Mouse (Mus musculus) erythroid progenitor cell, adult 5-6 weeks (primary cell): ENCODE measurements around the gene Rassf9. TPM values are rescaled to one million over a fixed set of nuclear protein-coding genes. Genes with fewer than 3 reads are reported as not detected.

ENCODE experiments used
- ATAC-seq: replicated peaks from 2 replicates; pipeline ENCODE4 v1.8.0; 2016; ENCODE audit warnings: moderate number of reproducible peaks, mild to moderate bottlenecking, moderate TSS enrichment, inconsistent platforms; ENCODE audit not compliant: poor library complexity, low FRiP score, severe bottlenecking
- total RNA-seq, 2 experiments: library from RNA; stranded (forward) in 1 of 2; stranded (reverse) in 1 of 2; fragments of 150-400 nt in 1 of 2; fragments of 186-747, 209-891 nt in 1 of 2; gene quantifications; 2 replicates each; pipeline versions ENCODE4 v1.2.3 to v1.2.4; 2015 to 2017; ENCODE audit warnings: low replicate concordance in 2 of 2

The Rassf9 gene
- not detected in 2 replicates for total RNA-seq (2015; ENCODE audit: low replicate concordance)
- total RNA-seq (2017; ENCODE audit: low replicate concordance) = not detected in 2 replicates

DNA sequence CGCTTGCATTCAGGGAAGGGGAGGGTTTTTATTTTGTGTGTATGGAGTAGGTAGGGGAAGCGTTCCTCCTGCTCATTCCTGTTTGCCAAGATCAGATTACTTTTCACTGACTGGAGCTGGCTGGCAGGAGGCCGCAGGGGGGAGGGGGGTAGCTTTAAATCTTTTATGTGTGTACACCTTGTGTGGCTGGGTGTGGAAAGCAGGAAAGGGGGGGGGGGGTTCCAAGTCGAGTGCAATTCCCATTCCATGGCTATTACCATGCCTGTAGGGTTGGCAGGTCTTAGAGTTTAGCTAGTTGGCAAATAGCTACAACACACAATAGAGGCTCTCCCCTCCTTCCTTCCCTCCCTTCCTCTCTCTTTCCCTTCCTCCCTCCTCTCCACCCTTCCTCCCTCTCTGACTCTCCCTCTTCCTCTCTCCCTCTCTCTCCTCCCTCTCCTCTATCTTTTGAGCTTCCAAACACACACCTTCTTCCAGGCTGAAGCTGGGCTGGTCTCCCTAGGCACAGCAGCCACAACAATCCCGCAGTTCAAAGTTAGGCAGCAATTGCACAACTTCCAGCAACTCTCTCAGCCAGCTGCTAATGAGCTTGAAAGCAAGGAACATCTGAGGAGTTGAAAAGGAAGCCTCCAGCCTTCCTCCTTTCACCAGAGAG is at the start of gene Rassf9:
TSS of gene Rassf9 (plus strand) at position 416 of the 655 bp plus-strand sequence.
- no peak for ATAC-seq

DNA sequence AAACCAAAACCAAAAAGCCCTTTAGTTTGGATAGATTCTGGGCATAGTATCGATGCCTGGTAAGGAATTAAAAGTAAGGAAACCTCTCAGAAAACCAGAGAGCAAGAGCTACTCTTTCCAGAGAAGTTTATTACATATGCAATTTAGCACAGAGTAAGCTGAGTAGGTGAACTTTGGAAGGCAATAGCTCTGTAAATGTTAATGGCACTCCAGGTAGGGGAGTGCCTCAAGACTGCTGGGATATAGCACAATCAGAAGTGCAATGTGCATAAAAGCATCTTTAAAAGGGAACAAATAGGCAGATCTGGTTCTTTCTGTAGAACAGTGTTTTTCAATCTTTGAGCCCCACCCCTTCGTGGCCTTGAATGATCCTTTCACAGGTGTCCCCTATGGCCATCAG is 42.6 kb upstream of the Rassf9 start:
- ATAC-seq = no peak

DNA sequence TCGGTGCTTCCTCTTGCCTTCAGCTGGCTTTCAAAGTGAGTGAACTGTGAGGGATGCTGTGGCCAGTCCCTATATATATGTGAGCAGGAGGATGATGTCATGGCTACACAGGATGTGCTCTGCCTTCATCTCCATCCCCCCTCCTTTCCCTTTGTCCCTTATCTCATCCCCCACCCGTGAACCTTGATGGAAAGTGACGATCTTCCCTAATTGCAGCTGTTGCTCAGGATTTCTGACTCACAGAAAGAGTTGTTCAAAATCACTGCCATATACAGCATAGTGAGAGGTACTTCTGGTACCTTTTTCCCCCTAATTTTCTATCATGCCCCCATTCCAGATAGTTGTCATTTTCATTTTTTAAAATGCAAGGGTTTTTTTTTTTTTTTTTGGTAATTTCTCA is 21.6 kb upstream of the Rassf9 start, which contains the start of gene Nts:
TSS of gene Nts (minus strand) at position 101 of the 400 bp plus-strand sequence.
- ATAC-seq = no peak

DNA sequence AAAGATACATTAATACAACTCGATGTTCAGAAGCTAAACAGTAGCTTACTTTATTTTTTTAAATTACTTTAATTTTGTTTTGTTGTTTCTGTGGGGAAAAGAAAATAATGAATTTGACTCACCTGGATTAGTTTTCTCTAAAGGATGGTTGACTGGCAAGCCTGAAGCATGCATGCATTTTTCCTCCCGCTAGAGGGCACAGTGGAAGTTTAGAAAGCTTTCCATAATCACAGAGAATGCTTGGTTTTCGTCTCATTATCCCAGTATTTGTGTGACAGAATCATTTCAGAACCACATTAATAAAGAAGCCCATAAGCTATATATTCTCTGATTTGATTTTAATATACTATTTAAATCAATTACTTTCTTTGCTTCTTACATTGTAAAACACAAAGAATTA is 20.2 kb upstream of the Rassf9 start:
- ATAC-seq = no peak

DNA sequence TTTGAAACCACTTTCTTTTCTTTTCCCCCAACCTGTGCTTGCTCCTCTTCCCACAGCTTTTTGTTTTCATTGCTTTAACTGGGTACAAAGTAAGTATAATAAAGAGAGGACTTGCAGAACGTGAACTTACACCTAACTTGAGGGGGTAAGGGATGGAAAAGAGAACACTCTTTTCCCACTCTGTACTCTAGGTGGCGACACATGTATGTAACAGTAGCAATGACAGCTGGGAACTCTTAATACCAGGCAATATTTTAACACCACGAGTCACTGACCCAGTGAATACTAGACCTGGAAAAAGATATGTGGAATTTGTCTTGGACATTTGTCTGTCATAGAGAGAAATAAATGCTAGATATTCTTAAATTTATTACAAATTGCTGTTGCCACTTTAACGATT is 13.3 kb upstream of the Rassf9 start:
- ATAC-seq = no peak

DNA sequence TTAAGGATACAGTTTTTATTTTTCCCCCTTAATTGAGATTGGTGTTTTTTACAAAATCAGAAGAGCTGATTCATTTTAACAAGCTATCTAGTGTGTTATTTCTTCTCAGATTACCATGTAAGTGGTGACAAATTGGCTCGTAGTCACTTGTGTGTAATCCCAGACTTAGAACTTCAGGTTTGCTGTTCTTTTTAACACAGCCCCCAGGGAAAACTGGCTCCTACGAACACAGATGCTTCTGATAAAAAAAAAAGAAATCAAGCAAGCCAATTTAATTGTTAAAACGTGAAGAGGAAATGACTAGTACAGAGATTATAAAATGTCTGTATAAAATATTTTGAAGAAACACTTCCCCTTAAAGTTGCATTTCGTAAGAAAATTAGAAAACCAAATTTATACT is 4.6 kb upstream of the Rassf9 start:
- ATAC-seq = no peak

DNA sequence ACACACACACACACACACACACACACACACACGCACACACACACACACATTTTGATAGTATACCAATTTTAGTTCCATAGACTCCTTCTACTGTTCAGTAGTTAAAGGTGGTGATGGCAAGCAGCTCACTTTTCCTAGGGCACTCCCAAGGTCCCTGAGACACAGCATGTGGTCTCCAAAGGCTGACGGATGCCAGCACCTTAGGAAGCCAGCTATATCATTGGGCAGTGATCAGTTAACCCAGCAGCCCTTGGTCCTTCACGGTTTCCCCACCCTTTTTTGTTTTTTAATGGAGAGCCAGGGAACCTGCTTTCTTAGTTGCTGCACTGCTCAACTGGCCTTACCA is 588 bp upstream of the Rassf9 start:
- ATAC-seq = no peak

DNA sequence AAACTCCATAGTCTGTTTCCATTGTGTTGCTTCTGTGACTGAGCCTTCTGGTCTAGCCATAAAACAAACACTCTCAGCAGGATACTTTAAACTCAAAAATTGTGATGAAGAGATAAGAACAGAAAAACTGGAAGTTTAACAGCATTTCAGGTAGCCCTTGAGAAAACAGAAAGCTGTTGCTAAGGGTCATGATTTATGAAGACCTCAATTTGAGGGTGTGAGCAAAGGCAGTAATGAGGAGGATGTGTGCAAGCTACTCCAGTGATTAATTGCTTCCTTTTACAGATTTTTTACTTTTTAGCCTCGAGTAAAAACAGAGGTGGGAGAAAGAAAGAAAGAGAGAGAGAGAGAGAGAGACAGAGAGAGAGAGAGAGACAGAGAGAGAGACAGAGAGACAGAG is 2.1 kb downstream of the Rassf9 start:
- no peak for ATAC-seq

DNA sequence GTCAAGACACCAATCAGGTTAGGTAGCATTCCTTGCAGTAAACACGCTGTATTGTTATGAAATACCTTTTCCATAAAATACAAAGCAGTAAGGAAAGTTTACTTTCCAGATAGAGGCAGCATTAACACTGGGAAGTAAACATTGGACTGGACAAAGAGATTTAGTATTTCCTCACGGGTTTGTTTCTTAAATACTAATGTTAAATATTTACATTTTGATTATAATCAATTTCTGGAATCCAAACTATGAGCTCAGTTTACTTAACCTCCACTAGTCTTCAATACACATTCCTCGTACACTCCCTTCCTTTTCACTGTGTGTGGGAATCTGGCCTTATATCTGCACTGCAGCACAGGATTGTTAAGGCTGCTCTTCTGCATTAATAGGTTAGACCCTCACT is 15.9 kb downstream of the Rassf9 start:
- ATAC-seq = no peak

DNA sequence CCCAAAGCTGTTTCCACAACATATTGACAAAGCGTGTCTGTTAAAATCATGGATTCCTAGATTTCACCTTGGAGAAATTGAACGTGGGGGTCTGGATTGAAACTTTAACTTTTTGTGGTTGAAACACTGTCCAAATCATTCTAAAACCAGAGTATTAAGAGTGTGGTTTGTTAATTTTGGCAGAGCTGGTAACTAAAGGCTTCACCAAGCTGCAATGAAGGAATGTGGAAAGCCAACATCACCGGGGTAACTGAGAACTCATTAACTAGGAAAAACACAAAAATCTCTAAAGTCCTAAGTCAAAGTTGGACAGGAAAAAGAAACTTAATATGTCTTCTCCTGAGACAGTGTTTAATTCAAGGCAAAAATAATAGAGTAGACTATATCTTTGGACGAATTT is 41.9 kb downstream of the Rassf9 start:
- ATAC-seq = no peak

DNA sequence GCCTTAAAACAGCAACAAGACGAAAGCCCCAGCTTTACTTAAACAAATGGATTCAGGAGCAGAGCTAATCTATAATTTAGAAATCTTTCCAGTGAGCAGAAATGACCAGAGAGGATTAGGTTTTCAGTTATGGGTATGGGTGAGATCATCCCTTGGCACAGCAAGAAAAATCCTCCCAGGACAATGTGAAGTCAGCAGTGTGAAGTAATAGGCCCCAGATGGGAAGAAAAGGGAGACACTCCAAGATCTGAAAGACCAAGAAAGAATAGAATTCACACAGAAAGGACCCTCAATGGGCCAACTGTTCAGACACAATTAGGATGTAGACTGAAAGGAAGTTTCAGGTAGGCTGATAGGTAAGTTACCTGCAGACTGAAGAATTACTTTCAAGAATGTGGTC is 50.5 kb downstream of the Rassf9 start:
- no peak for ATAC-seq

DNA sequence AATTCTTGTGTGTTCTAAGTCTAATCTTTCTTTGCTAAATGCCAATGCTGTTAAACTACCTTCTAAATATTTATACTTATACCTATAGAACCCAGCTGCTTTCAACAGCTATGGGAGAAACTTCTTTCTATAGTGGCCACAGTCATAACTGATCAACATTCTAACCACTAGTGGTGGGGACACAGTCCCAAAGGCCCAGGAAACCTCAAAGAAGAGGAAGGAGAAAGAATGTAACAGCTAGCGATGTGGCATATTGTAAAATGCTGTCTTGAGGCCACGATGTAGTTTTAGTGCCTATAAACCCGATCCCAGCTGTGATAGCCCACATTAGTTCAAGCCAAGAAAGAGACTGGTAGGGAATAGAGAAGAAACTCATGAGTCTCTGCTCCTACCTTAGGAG is 65.9 kb downstream of the Rassf9 start:
- ATAC-seq = no peak

DNA sequence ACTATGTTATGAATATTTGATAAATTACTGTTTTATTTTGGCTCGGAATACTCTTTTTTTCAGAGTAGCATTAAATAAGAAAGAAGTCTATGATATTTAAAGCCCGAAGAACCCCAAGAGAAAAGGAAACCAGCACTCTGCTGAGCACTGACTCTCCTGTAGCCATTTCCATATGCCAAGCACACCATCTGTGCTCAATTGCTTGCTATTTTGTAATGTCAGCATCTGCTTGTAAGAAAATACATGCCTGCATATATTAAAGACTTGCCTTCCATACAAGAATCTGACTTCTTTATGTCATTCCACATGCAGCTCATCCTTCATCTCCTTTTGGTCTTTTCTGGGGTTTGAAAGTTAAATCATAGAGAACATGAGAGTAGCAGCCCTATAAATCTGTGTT is 82.3 kb downstream of the Rassf9 start:
- no peak for ATAC-seq

Other genes starting within 250 kb of the Rassf9 start
- gene Nts, start 21.7 kb upstream of the Rassf9 start, total RNA-seq (2015; ENCODE audit: low replicate concordance) = not detected in 2 replicates
- gene Nts, start 21.7 kb upstream of the Rassf9 start, total RNA-seq (2017; ENCODE audit: low replicate concordance) = not detected in 2 replicates